Mouse (Mus musculus): ENCODE results near the gene Ssna1. TPM values are rescaled to one million over a fixed set of nuclear protein-coding genes. Genes with fewer than 3 reads are reported as not detected.

Gene Ssna1
- 41.7 and 44.0 TPM in 2 replicates for polyA plus RNA-seq (2012; ENCODE audit: insufficient read depth, insufficient read length, missing spikeins)

GRCm38 (mm10) chr2:25271827-25272511 lies at the start of gene Ssna1, which contains the start of gene Anapc2:
Gene Ssna1, minus strand, starts transcription at chr2:25272438.
Gene Anapc2, plus strand, starts transcription at chr2:25272478.
- peaks cover 15% of the 10 kb centered on the region for H3K4me1 ChIP-seq (ENCODE audit: control insufficient read depth, insufficient read depth, insufficient read length, low read length)
- peak within 1 kb of the TSS; percentile 30 for H3K27ac ChIP-seq (replicated peaks; ENCODE audit: low read depth, low read length)
- H3K4me3 ChIP-seq (ENCODE audit: insufficient read depth, low read depth, low read length), result peak within 1 kb of the TSS; percentile 88

- H3K27ac ChIP-seq (replicated peaks; ENCODE audit: low read depth, low read length), result no peak overlapping the region
- no peak overlapping the region for H3K4me3 ChIP-seq (ENCODE audit: insufficient read depth, low read depth, low read length)
Measured at GRCm38 (mm10) chr2:25320084-25320483, 47.8 kb upstream of the Ssna1 start.

GRCm38 (mm10) chr2:25318971-25319773 lies 46.9 kb upstream of the Ssna1 start, which contains the start of gene Grin1:
Gene Grin1, minus strand, starts transcription at chr2:25319187.
- H3K4me3 ChIP-seq (ENCODE audit: insufficient read depth, low read depth, low read length), result no peak within 1 kb of the TSS
- H3K4me1 ChIP-seq (ENCODE audit: control insufficient read depth, insufficient read depth, insufficient read length, low read length), result no peaks in the 10 kb centered on the region
- H3K27ac ChIP-seq (replicated peaks; ENCODE audit: low read depth, low read length), result no peak within 1 kb of the TSS

More at GRCm38 (mm10) chr2:25320084-25320483, 47.8 kb upstream of the Ssna1 start:
- no peaks in the 10 kb centered on the region for H3K4me1 ChIP-seq (ENCODE audit: control insufficient read depth, insufficient read depth, insufficient read length, low read length)

GRCm38 (mm10) chr2:25318119-25318966 lies 46.1 kb upstream of the Ssna1 start:
- Histone ChIP-seq H3K27ac (replicated peaks; ENCODE audit: low read depth, low read length) (no peak overlapping the region), H3K4me3 (ENCODE audit: insufficient read depth, low read depth, low read length) (no peak overlapping the region), H3K4me1 (ENCODE audit: control insufficient read depth, insufficient read depth, insufficient read length, low read length) (no peaks in the 10 kb centered on the region)

GRCm38 (mm10) chr2:25311491-25311891 lies 39.3 kb upstream of the Ssna1 start:
- no peak overlapping the region for H3K27ac ChIP-seq (replicated peaks; ENCODE audit: low read depth, low read length)
- no peaks in the 10 kb centered on the region for H3K4me1 ChIP-seq (ENCODE audit: control insufficient read depth, insufficient read depth, insufficient read length, low read length)
- no peak overlapping the region for H3K4me3 ChIP-seq (ENCODE audit: insufficient read depth, low read depth, low read length)

DNA sequence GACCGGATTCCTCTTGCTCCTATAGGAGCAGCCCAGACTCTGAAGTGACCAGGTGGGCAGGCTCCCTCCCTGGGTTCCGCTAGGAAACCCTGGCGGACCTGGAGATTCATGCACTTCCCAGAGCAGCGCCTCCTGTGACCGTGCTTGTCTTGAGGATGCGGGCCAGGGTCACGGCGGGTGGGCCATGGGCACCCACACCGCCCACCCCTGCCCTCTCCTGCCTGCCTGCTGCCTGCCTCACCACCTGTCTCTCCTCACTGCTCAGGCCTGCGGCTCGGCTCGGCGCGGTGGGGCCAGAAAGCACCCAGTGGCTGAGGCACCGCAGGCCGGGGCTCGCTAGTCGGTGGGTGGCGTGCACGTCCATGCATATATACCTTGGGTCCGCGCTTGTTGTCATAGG lies 38.7 kb upstream of the Ssna1 start:
- Histone ChIP-seq H3K4me1 (ENCODE audit: control insufficient read depth, insufficient read depth, insufficient read length, low read length) (no peaks in the 10 kb centered on the region), H3K4me3 (ENCODE audit: insufficient read depth, low read depth, low read length) (no peak overlapping the region), H3K27ac (replicated peaks; ENCODE audit: low read depth, low read length) (no peak overlapping the region)

GRCm38 (mm10) chr2:25310180-25310579 lies 37.9 kb upstream of the Ssna1 start:
- no peaks in the 10 kb centered on the region for H3K4me1 ChIP-seq (ENCODE audit: control insufficient read depth, insufficient read depth, insufficient read length, low read length)
- no peak overlapping the region for H3K4me3 ChIP-seq (ENCODE audit: insufficient read depth, low read depth, low read length)
- no peak overlapping the region for H3K27ac ChIP-seq (replicated peaks; ENCODE audit: low read depth, low read length)

- Histone ChIP-seq H3K4me3 (ENCODE audit: insufficient read depth, low read depth, low read length) (no peak overlapping the region), H3K4me1 (ENCODE audit: control insufficient read depth, insufficient read depth, insufficient read length, low read length) (no peaks in the 10 kb centered on the region), H3K27ac (replicated peaks; ENCODE audit: low read depth, low read length) (no peak overlapping the region)
Measured at GRCm38 (mm10) chr2:25305587-25306359, 33.5 kb upstream of the Ssna1 start.

DNA sequence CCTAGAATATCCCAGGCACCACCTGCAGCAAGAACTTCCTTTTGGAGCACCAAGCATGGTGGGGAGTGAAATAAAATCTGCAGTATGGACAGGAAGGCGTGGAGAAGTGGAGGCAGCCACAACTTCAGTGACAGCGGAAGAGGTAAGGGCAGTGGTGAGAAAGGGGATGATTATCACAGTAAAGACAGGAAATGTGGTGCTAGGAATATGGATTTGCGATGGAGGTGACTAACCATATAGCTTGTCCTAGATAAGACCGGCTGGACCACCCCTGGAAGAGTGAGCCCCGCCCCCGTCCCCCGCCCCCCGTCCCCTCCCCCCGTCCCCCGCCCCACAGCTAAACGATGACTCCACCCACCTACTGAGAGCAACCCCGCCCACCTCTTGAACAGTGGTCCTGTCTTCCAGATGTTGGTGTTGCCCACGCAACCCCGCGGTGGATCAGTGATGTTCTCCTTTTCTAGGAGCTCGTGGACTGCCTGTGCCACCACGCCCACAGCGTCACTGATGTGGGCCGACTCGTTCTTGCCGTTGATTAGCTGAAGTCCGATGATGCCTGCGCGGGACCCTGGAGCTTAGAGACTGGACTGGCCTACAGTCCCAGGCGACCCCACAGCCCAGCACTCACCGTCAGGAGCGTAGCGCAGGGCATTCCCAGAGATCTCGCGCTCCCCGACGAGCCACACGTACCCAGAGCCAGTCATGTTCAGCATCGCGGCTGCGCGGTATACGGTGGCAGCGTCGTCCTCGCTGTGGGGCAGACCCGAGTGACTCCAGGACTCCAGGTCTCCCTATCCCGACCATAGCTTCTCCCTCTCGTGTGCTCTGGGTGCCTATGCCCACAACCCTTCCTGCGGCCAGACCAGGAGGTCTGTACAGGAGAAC lies 32.7 kb upstream of the Ssna1 start:
- Histone ChIP-seq H3K4me1 (ENCODE audit: control insufficient read depth, insufficient read depth, insufficient read length, low read length) (no peaks in the 10 kb centered on the region), H3K4me3 (ENCODE audit: insufficient read depth, low read depth, low read length) (peak overlapping the region; percentile 41), H3K27ac (replicated peaks; ENCODE audit: low read depth, low read length) (no peak overlapping the region)

GRCm38 (mm10) chr2:25303931-25304656 lies 31.9 kb upstream of the Ssna1 start:
- no peak overlapping the region for H3K27ac ChIP-seq (replicated peaks; ENCODE audit: low read depth, low read length)
- no peak overlapping the region for H3K4me3 ChIP-seq (ENCODE audit: insufficient read depth, low read depth, low read length)
- H3K4me1 ChIP-seq (ENCODE audit: control insufficient read depth, insufficient read depth, insufficient read length, low read length), result no peaks in the 10 kb centered on the region

DNA sequence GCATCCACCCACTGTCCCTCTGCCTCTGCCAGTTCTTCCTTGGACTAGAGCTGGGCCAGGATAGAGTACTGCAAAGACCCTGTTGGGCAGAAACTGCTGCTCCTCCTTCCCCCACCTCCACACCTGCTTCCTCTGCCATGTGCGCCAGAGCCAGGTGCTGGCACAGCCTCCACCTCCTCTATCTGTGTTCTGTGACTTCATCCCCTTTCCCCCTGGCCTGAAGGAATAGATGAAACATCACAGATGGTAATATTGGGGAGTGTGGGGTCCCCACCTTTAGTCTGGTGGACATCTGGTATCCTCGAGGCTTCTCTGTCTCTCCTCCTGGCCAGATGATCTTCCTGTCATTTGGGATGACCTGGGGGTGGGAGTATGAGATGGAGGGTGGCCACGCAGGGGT lies 31.2 kb upstream of the Ssna1 start:
- no peak overlapping the region for H3K27ac ChIP-seq (replicated peaks; ENCODE audit: low read depth, low read length)
- H3K4me1 ChIP-seq (ENCODE audit: control insufficient read depth, insufficient read depth, insufficient read length, low read length), result no peaks in the 10 kb centered on the region
- H3K4me3 ChIP-seq (ENCODE audit: insufficient read depth, low read depth, low read length), result no peak overlapping the region

DNA sequence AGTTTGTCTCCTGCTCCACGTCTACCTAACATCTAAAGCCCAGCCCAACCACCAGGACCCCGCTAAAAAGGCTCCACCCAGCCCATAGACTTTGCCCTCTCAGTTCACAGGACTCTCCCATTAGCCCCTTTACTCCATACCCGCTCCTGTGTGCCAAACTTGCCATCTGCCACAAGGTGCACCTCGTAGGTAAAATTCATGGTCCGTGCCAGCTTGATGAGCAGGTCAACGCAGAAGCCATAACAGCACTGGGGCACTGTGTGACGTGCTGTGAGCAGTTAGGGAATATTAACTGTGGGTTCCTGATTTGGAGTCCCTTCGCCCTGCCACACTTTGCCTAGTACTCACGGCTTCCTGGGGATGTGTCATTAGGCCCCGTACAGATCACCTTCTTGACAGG lies 25.8 kb upstream of the Ssna1 start:
- H3K4me1 ChIP-seq (ENCODE audit: control insufficient read depth, insufficient read depth, insufficient read length, low read length), result no peaks in the 10 kb centered on the region
- no peak overlapping the region for H3K4me3 ChIP-seq (ENCODE audit: insufficient read depth, low read depth, low read length)
- H3K27ac ChIP-seq (replicated peaks; ENCODE audit: low read depth, low read length), result no peak overlapping the region

- Histone ChIP-seq H3K27ac (replicated peaks; ENCODE audit: low read depth, low read length) (no peak overlapping the region), H3K4me3 (ENCODE audit: insufficient read depth, low read depth, low read length) (no peak overlapping the region), H3K4me1 (ENCODE audit: control insufficient read depth, insufficient read depth, insufficient read length, low read length) (no peaks in the 10 kb centered on the region)
Measured at GRCm38 (mm10) chr2:25297093-25297492, 24.9 kb upstream of the Ssna1 start.

Data from brown adipose tissue, adult 24 weeks (tissue).